Mouse (Mus musculus): ENCODE measurements at regions not wholly inside any gene's neighbourhood (a gene's known extent, or its start where the extent isn't known, plus 50 kb on each side); places are given as distances from the start of the nearest gene placed in this dataset.
"Not testable (repeated sequence)": the region's sequence is repeated elsewhere in the genome, so short reads cannot be mapped to it uniquely, and the experiment has no call there.

DNA sequence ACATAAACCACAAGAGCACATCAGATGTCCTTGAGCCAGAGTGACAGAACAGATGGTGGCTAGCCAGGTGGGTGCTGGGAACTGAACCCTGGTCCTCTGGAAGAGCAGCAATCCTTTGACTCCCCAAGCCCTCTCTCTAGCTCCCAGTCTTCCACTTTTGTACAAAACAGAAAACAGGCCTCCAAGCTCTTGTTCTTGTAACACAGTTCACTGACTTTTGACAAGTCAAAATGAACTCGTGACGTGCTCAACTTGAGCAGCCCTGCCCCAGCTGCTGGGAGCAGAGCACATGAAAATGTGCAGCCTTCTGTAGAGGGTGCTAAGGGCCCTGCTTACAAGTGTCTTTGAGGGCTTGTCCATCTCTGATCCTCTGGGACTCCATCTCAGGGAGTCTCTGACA, 457.8 kb upstream of the Cdh5 start:
- DNase-seq (ENCODE audit: low read depth): no peak

DNA sequence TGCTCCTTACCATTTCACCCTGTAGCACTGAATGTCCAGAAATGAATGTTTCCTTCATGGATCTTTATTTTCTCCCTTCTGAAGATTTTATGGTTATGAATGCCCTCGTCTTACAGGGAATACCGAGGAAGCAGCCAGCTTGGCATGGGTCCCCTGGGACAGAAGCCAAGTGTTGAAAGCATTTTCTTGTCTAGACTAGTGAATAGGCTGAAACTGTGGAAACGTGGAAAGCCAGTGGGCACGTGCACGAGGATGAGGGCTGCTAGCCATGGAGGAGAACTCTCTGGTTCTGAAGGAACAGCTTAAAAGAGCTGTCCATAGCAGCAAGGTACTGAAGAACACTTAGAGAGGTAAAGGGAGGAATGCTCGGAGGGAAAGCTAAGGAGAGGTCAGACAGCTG, 457.3 kb upstream of the Cdh5 start:
- no peak for DNase-seq (ENCODE audit: low read depth)

DNA sequence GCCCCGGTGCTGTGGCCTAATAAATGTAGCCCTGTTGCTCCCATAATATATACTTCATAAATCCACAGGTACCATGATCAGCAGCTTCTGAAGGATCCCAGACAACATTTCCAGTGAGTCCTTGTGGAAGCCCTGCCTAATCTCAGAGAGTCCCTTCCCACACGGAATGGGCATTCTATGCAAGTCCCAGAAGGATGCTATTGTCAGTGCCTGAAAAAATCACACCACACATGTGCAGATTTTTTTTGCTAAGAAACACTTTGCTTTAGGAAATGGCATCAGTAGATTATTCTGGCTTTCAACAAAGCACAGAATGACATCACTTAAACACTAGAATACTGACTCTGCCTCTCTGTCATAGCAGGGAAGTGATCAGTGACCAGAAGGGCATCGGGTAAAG, 456.6 kb upstream of the Cdh5 start:
- DNase-seq (ENCODE audit: low read depth): no peak

DNA sequence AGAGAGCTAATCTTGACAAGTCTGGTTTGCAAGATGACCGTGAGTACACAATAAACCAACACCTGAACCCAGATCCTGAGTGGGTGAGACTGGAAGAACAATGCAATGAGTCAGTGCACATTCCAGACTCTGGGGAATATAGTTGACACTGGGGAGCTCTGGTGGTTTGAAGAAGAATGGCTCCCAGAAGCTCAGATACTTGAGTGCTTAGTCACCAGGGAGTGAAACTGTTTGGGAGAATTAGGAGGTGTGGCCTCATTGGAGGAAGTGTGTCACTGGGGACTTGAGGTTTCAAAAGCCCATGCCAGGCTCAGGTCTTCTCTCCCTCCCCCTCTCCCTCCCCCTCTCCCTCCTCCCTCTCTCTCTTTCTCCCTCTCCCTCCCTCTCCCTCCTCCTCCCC, 436.6 kb upstream of the Cdh5 start:
- DNase-seq (ENCODE audit: low read depth): no peak

DNA sequence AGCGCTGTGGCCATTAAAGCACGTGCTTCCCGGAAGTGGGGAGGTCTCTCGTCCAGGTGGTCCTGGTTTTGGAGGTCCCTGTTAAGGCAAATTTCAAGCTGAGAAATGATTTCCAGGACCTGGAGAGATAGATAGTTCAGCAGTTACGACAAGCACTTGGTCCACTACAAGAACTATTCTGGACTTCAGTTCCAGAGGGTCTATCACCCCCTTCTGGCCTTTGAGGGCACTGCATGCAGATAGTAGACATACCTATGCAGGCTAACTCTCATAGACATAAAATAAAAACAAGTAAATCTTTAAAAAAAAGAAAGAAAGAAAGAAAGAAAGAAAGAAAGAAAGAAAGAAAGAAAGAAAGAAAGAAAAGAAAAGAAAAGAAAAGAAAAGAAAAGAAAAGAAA, 415.2 kb upstream of the Cdh5 start:
- DNase-seq (ENCODE audit: low read depth): not testable (repeated sequence)

DNA sequence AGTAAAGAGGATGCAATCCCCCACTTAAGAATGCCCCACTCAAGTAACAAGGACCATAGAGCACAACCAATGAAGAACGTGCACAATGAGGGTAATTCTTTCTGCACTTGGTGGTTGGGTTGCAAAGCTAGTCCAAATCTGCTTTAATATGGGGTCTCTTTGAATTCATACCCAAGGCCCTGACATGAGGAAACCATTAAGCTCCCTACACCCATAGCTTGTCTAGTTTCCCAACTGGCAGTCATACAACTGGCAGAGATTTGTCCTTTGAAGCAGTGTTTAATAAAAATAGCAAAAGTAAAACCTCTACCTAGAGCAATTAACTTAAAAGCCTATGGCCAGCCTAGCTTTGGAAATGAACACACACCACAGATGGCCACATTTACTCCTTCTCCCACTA, 411.0 kb upstream of the Cdh5 start:
- no peak for DNase-seq (ENCODE audit: low read depth)

DNA sequence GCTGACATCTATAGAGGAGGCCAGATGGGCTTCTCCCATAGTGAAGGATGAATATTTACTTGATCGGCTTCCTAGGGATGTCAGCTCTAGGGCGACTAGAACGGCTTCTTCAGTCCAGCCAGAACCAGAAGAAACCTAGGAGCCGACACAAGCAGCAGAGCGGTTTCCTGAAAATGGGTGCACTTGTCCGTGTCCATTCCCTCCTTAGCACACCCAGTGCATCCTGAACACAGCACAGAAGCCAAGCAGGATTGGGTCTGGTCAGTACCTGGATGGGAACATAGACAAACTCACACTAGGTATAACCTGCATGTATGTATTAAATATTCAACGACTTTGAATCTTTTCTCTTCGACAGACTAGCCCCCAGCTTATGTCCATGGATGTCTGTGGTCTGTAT, 407.9 kb upstream of the Cdh5 start:
- DNase-seq (ENCODE audit: low read depth): no peak

DNA sequence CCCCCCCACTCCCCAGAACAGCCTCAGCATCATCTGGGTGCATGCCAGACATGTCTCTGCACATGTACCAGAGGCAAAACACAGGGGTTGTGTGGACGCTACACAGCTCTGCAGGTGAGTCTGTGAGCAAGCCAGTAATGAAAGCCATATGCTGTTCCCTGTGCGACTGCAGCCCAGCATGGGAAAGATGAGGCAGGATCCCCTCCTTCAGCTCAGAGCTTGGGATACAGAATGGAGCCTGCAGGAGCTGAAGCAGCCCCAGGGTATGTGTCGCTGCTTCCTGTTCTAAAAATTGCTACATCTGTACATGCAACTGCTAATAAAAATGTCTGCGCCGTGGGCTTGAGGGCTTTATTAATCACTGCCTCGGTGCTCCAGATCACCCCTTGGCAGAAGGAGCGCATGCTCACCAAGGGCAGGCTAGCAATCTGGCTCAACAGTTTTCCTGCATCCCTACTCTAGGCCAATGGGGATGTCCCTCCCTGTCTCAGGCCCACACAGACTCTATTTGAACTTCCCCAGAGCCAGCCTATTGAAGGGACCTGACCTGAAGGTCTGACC, 407.0 kb upstream of the Cdh5 start:
- DNase-seq (ENCODE audit: low read depth): no peak

DNA sequence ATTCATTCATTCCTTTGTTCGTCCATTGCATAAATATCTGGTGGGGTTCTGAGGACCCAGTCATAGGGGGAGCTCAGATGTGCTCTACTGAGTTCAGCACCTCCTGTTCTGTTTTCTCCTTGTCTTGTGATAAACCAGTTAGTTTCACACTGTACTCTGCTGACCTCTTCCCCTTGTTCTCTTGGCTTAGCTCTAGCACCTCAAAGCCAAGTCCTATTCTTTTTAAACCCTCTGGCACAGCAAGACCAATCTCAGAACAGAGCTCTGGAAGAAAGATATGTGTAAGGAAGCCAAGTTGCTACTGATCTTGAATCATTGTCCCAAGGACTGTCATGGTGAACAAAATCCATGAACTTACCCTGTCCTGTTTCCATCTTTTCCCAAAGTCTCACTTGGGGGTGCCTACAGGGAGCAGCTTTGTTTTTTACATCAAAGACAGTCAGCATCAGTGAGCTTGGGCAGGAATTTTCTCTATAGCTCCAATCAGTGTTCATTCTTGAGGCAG, 402.4 kb upstream of the Cdh5 start:
- no peak for DNase-seq (ENCODE audit: low read depth)

DNA sequence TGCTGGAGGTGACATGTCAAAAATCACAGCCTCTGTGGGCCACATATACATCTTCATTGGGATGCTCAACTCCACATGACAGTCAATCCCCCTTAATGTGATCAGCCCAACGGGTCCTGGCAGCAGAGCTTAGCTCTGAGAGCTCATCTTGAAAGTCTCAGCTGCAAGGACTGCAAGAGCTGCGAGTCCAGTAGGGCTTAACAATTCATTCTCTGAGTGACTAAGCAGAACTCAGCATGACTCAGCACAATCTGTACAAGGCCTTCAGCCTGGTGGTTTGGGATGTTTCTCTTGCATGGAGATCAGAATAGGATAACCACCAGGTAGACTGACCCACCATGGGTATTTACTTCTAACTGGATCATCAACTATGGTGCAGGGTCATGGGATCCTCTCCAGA, 399.2 kb upstream of the Cdh5 start:
- DNase-seq (ENCODE audit: low read depth): no peak

DNA sequence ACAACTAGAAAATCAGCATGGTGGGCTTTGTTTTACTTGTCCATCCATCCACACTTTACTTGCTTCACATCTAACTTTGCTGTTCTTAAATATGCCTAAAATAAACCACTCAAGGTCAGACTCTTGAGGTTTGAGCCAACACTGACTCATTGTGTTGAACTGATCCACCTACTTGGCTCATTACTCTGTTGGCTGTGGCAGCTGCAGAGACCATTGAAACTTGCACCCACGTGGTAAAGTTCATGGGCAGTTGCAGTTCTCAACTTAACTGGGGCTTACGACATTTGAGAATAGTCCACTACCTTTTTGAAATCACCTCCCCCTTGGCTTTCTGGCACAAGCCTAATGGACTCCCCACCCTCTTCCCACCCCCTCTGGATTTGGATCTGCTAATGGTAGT, 395.3 kb upstream of the Cdh5 start:
- DNase-seq (ENCODE audit: low read depth): no peak

DNA sequence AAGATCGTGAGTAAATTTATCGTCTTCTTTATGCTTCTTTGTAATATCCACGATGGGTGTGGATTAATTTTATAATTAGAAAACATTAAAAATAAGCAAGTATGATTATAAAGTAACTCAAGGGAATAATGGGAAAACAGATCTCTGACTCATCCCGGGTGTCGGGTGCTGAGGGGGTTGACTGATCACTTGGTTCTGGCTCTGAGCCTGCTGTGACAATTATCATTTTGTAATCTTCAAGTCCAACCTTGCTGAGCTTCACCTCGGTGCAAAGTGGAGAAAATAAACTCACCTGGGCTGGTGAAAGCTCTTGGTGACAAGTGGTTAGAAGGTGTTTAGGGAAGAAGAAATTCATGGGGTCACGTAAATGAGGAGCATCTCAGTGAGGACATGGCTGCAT, 390.6 kb upstream of the Cdh5 start:
- DNase-seq (ENCODE audit: low read depth): not testable (repeated sequence)

DNA sequence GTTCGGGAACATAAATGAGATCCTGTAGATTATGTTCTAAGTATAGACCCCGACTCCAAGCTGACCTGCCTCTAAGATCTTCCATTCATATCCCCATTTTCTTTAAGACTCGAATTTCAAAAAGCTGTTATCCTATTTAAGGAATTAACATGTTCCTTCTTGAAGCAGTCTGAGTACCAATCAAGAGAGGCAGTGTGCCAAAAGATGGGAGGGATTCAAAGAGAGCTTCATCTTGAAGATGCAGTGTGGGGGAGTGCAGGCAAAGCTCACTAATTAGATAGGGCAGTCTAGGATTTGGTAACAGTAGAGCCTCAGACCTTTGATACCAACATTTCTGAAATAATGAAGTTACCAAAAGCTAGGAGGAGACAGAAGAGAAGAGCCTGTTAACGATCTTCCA, 383.7 kb upstream of the Cdh5 start:
- DNase-seq (ENCODE audit: low read depth): no peak

DNA sequence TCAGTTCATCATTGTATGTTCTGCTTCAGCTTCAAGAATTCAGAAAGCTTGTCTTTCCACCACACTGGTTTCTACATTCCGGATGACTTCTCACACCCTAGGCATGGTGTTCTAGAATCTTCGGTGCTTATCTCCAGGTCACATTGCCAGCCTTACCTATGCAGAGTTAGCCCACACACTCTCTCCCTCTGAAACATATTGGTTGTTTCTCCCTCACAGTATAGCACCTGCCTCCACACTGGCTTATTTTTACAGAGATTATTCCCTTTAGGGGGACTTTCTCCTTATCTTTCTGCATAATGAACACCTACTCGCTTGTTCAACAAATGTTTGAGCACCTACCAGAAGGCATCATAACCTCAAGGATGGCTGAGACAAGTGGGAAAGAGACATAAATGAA, 368.0 kb upstream of the Cdh5 start:
- DNase-seq (ENCODE audit: low read depth): no peak

DNA sequence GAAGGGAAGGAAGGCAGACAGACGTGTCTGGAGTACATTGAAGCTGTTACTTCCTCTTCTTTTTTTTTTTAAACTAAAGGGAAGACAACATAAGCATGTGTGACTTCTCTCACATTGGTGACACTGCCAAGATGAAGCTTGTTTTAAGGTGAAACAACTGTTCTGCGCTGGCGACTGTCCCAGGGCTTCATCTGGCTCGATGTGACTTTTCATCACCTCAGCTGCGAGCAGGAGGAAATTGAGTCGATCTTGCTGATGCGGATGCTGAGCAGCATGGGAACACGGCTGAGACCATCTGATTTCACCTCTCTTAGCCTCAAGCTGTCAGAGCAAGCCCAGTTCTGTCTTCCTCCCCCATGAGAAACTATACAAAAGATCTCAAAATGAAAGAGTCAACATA, 363.1 kb upstream of the Cdh5 start:
- DNase-seq (ENCODE audit: low read depth): no peak

DNA sequence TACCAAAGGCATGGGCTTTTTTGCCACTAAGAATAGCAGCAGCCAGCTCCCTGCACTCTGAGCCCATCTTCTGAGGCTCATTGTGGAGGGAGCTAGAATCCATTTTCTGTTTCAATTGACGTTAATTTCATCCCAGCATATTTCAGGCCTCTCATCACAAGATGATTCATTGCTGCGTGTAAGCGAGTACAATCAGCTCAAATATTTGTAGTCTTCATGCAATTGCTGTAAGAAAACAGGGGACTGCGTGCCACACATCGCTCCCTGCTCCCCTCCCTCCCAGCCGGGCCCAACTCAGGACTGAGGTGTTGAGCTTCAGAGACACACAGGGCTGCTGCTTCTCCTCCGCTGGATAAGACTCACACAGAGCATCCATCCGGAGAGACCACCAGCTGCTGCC, 360.0 kb upstream of the Cdh5 start:
- no peak for DNase-seq (ENCODE audit: low read depth)

DNA sequence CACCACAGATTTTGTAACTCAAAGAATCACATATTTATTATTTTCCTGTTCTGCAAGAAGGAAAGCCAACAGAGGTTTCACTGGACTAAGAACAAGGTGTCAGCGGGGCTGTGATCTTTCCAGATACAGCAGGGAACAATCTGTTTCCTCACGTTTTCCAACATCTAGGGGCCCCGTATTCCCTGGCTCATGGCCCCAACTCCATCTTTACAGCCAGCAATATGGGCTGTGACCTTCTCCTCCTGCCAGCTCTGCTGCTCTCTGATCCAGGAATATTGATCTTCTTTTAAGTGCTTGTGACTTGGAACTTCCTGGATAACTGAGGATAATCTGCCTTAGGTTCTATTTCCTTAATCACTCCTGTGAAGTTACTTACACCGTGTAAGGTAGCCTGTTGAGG, 352.7 kb upstream of the Cdh5 start:
- DNase-seq (ENCODE audit: low read depth): no peak

DNA sequence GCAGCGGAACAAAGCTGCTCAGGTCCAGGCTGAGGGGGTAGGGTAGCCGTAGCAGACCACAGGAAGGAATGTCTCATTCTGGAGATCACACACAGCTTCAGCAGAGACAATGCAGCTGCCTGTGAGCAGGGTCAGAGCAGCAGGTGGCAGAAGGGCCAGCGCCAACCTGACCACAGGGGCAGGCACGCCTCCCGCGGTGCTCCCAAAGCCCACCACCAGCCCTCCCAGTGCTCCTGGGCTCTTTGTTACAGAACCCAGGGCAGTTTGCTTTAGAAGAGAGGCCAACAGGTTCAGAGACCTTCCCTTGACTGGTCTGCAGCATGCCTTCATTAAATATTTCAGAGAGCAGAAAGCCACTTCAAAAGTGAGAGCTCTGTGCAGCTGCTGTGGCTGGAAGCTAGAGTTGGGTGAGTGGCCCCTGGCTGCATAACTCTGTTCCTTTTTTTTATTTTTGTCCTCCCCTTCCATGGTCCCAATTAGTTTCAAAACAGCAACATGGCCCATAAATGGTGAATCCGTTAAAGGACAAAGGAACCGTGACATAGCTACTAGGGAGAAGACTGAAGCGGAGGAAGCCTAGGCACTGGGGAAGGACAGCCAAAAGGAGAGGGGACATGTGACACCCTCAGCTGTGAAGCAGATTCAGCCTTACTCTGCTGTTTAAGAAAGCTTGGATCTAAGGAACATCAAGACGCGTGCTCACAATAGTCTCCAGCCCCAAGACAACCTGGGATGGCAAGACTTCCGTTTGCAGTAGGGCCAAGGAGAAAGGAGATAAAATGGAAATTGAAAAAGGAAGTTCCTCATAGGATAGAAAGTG, 350.9 kb upstream of the Cdh5 start:
- DNase-seq (ENCODE audit: low read depth): no peak

DNA sequence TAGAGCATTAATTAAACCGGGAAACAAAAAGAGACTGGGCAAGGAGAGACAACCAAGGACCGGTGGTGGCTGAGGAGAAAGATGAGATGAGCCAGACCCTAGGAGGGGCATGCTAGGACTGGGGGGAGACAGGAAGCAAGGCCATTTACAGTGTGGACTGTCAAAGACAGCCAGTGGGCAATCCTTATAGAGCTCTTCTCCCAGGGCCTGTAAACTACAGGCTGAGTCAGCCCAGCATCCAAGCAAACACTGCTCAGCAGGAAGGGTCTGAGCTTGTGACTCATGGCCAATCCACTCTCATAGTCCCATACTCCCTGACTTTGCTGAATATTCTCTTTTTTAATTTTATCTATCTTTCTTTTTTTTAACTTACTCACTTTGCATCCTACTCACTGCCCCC, 350.3 kb upstream of the Cdh5 start:
- DNase-seq (ENCODE audit: low read depth): no peak

DNA sequence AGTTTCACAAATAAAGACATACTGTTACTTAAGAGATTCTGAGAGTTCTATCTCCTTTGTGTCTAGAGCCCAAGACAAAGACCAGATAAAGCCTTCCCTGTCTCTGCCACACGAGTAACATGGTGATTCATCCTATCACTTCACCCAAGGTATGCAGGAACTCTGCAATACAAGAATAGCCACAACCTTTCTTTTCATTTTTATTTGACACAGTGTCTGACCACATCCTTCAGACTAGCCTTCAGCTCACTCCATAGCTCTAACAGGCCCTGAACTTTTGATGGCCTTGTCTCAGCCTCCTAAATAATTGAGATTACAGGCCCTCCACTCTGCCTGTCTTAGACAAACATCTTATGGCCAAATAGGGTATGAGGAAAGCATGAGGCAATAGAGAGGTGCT, 337.6 kb upstream of the Cdh5 start:
- no peak for DNase-seq (ENCODE audit: low read depth)

DNA sequence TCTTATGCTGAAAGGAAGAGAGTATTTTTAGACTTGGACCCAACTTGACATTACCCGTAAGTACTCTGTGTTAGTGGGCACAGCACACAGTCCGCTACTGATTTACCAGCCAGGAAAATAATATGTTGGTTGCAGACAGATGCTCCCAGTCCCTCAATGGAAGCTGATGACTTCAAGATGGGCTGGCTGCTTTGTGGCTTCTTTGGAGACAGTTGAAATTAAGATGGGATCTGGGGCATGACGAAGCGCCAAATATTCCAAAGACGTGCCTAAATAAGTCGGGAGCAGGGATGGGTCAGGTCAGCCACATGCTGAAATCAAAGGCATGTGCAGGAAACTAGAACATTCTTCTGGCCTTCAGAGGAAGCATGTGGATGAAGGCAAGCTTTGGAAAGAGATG, 321.8 kb upstream of the Cdh5 start:
- no peak for DNase-seq (ENCODE audit: low read depth)

DNA sequence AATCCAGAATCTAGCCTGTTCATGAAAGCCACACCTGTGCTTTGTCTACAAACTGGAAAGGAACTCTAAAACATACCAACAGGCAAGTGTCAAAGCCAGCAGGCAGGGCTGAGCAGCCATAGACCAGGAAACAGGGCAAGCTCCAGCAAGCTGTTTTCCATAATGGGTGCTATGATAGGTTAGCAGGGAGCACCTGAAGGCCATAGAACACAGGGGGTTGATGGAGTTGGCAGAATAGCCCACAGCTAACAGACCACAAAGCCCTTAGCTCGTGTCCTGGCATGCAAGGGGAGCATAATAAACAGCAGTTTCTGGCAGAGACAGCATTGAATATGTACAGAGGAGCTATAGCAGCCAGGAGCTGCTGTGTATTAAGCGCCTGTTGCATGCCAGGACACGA, 313.1 kb upstream of the Cdh5 start:
- DNase-seq (ENCODE audit: low read depth): peak; percentile 70

DNA sequence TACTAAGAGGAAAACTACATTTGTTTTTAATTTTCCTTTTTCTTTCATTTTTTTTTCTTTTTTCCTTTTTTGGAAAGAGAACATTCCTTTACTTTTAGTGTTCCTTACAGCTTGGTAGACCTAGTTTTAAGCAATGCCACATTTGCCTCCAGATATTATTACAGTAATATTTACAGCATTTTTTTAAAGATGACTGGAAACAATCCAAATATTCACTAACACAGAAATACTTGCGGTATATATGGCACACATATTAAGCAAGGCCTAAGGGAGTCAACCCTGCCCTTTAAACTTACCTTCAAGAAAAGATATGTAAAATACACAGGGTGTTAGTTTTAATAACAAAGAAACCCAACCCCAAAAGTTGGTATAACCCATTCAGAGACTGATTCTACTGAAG, 308.1 kb upstream of the Cdh5 start:
- DNase-seq (ENCODE audit: low read depth): no peak

DNA sequence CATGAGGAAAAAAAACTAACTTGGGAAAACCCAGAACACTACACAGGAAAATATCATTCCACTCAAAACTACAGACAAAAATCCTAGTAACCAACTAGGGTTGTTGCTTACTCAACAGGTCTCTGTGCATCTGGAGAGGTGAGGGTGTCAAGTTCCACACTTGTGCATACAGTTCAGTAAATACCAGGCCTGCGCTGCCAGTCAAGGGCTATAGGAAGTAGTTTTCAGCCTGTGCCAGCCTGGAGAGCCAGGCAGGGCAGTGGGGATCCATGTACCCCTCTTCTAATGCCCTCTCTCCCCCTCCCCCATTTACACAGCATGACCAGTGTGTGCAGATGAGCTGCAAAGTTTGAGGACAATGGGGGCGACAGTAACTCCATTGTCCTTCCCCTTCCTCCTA, 302.8 kb upstream of the Cdh5 start:
- DNase-seq (ENCODE audit: low read depth): not testable (repeated sequence)
